Mouse (Mus musculus): ENCODE data around the gene Il1f6.
"Not testable (repeated sequence)": the region's sequence is repeated elsewhere in the genome, so short reads cannot be mapped to it uniquely, and the experiment has no call there.

Gene Il1f6

DNA sequence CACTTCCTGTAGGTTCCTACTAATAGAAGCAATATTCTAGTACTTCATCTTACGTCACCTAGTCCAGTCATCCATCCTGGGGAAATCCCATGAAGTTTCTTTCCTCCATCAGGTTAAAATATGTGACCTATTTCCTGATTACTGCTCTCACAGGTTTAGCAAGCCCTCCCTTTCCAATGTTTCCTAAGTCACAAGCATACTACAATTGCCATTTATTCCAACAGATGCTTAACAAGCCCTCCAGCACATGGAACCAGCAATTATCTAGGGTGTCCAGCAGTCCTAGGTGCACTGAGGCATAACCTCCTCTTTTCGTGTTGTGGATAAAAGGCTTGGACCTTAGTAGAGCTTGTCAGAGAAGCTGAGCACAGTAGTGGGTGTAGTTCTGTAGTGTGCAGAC is at the start of gene Il1f6:
Il1f6 (plus strand) TSS at position 301 of the 400 bp plus-strand sequence.
- no peak for DNase-seq (ENCODE audit: low spot score)

DNA sequence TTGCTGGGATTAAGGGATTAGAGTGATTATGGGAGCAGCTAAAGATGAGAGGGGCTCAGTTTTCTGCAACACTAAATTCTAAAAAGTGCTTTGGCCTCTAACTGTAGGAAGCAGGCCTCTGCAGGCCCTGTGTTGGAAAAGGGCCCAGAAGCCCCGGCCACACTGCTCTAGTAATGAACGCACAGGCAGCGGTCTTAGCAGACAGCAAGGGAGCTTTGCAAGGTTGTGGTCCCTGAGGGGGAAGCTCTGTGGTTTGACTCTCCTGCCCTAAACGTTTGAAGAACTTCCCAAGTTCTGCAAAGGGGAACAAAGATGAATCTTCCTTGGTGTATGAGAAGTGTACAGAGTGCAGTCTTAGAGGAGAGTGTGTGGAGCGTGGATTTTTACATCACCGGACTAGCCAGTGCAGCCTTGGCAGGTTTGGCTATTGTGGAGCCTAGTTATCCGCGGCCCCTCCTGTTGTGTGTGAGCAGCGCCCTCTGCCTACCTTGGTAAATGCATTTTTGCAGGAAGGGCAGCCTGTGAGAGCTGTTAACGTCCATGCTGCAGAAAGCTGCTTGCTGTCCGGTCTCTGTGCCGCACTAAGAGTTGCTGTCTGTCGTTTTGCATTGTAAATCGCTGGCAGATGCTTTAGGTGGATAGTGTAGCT is 33.4 kb upstream of the Il1f6 start:
- DNase-seq (ENCODE audit: low spot score): peak; percentile 14

DNA sequence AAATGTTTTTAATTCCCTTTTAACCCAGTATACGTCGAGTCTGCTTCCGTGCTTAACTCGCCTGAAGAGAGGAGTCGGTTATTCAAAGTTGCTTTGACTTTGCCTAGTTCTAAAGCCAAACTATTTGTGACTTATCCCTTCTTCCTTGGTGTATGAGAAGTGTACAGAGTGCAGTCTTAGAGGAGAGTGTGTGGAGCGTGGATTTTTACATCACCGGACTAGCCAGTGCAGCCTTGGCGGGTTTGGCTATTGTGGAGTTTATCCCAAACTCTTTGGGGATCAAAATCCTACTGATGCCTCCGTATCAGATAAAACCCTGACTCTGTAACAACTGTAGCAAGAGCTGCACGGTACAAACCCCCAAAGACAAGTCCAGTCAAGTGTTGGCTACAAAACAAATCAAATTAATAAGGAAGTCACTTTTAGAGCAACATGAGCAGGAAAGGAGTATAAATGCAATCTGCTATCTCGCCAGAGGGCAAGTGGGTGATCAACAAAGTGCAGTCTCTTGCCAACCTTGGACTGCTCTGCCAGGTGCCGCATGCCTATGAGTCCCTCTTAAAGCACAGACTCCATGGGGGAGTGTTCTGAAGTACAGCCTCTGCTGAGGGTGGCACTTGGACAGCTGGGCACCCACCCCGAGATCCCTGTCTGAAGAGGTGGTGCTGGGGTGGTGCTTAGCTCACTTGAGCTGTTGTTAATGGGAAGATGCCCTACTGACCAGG is 32.6 kb upstream of the Il1f6 start:
- DNase-seq (ENCODE audit: low spot score): not testable (repeated sequence)

DNA sequence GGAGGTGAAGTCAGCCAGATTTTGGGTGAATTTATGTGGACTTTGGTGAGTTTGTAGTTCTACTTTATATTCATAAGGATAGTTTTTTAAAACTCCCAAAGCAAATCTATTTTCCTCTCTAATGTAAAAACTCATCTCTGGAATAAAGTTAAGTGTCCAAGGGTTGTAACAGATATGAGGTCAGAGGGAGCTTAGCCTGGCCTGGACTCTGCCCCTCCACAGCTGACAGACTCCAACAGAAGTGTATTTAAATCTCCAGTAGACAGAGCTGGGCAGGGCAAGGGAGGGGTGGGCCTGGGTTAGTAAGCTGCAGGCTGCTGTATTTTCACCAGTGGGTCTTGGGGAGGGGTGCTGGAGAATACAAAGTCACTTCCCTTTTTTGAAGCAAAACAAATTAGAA is 31.1 kb upstream of the Il1f6 start:
- DNase-seq (ENCODE audit: low spot score): not testable (repeated sequence)

DNA sequence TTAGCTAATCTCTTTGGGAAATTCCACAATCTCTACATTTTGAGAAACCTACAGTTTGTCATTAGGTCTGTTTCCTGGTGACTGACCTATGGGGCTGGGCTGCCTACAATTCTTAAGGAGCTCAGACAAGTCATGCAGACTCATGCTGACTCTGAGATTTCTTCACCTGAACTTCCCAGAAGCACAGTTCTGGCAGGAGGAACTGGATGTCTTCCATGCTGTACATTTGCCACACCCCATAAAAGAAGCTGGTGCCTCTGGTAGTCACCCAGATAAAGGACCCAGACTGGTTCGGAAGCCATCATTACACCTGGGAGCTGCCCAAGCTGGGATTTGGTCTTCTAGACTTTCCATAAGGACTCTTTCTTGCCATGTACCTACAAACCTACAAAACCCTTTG is 29.0 kb upstream of the Il1f6 start, which contains the start of gene Il1f9:
Il1f9 (plus strand) TSS at position 301 of the 400 bp plus-strand sequence.
- no peak for DNase-seq (ENCODE audit: low spot score)

DNA sequence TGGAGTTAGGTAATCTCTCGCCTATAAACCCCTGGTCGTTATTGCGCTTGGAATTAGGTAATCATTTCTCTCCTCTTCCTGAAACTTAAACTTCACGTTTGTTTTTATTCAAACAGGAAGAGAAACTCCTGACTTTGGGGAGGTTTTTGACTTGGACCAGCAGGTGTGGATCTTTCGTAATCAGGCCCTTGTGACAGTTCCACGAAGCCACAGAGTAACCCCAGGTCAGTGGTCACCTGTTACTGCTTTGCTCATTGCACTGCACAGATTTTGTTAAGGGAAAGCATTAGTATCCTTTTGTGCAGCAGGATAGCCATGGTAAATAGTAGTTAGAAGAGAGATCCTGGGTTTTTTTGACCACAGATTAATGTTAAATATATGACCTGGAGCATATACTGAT is 27.6 kb upstream of the Il1f6 start:
- DNase-seq (ENCODE audit: low spot score): no peak

DNA sequence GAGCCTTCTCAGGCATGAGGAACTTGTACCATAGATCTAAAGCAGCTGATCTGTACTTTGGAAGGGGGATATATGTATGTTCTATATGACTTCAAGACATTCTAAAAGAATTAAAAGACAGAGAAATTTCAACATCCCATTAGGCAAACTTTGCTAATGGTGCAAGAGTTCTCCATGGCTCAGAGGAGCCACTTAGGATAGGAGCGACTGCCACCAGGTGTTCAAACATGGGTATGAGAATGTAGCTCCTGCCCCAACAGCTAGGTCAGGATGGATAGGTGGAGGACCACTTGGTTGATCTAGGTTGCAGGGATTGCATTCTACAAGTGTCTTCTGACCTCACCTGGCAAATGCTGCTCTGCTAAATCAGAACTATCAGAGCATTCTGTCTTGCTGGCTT is 27.0 kb upstream of the Il1f6 start:
- no peak for DNase-seq (ENCODE audit: low spot score)

DNA sequence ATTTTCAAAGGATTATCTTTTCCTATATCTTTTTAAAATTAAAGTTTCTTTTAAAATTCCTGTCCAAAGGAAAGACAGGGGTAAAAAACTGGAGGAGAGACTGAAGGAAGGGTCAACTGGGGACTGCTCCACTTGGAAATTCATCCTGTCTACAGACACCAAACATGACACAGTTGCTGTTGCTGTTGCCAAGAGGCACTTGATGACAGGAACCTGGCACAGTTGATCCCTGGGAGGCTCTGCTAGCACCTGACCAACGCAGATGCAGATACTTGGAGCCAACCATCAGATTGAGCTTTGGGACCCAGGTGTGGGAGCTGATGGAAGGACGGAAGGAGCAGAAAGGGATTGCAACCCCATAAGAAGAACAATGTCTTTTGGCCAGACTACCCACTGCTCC is 12.0 kb downstream of the Il1f6 start:
- no peak for DNase-seq (ENCODE audit: low spot score)

DNA sequence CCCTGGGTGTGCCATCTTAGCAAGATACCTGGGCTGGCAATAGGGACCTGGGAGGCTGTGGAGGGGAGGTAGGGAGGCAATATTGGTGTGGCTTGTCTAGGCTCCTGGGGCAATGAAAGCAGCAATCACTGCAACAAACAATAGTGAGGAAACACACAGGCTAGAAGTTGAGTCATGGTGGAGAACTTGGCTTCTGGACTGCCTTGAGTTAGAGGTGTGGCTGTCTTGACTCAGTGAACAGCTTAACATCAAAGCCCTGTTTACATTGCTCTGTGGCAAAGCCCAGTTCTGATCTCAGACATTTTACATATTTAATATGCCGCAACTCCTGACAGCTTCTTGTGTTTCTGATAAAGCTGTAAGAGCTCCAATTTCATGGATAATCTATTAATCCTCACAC is 52.3 kb downstream of the Il1f6 start:
- no peak for DNase-seq (ENCODE audit: low spot score)

DNA sequence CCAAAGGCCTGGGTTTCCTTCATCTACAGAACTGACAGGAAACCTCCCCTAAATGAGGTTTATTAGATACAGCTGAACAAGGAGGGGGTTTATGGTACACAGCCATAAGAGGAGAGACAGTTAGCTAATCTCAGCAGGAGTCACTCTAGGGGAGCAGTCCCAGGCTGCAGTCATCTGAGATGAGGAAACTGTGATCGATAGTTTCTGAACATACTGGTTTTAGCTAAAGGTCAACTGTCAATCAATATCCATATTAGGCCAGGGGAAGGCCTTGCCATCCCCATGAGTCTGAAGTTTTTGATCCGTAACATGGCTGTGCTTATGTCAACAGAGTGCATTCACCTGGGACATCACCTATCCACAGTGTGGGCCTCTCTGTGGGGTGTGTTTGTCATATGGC is 58.4 kb downstream of the Il1f6 start:
- no peak for DNase-seq (ENCODE audit: low spot score)

DNA sequence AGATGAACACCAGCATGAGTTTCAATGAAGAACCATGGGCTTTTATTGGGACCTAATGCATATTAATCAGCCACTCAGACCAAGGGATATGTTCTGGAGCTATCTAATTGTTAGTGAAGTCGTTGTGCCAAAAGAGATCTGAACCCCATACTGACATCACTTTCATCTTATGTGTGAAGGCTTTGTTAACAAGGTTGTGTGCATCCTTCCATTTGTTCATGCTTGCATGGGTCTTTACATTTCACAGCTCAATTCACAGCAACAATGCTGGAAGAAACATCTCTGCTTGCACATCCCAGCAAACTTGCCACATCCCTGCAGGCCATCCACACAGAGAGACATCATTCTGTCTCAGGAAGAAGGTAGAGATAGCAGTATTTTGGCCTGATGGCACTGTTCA is 59.9 kb downstream of the Il1f6 start:
- no peak for DNase-seq (ENCODE audit: low spot score)

Measured in testis, postnatal 14 days (tissue).